12 mouse cellular contexts compared by ENCODE assay signal in genomic region chr1:53845854-53846253, GRCm38 (mm10).
DNase-seq lines count a peak whose midpoint lies in the region; ATAC-seq and TF ChIP-seq lines count a peak whose summit lies in the region.
"Had no signal": no experiment of that assay in that cellular context is flagged by ENCODE, and none has a peak within 500 bp of the region (broad histone marks: within the 10 kb centered on the region; RNA-seq: fewer than 3 reads in every experiment).

No protein-coding gene starts in this region.

- WGBS in kidney, postnatal 0 days = 56% methylated on average over 8 of the region's 8 CpGs
- 47% methylated on average over 8 of the region's 8 CpGs for WGBS in embryonic facial prominence, embryonic 15.5 days
- WGBS in hindbrain, embryonic 11.5 days = 89% methylated on average over 8 of the region's 8 CpGs
- WGBS in liver, embryonic 11.5 days = 79% methylated on average over 8 of the region's 8 CpGs
- WGBS in forebrain, embryonic 15.5 days = 86% methylated on average over 8 of the region's 8 CpGs

- no peaks in the 10 kb centered on the region for H3K79me2 ChIP-seq in C2C12 (ENCODE audit: control insufficient read depth, insufficient read depth)

- ATAC-seq in kidney, postnatal 0 days (replicated peaks; ENCODE audit: low FRiP score, low read depth) = 0 out of 2 replicates have a peak, but pooled peaks have one; percentile 33
- 0 out of 2 replicates have a peak, but pooled peaks have one; percentile 19 for ATAC-seq in embryonic facial prominence, embryonic 15.5 days (ENCODE audit: insufficient number of reproducible peaks, low FRiP score, low TSS enrichment, low read depth)
- peak; percentile 13; the same call in 1 of the 2 replicates for ATAC-seq in monocyte, adult 5-6 weeks (replicated peaks; ENCODE audit: insufficient number of reproducible peaks, low FRiP score, low TSS enrichment, poor library complexity, severe bottlenecking)
- ATAC-seq in hindbrain, embryonic 11.5 days (ENCODE audit: low FRiP score) = no peak
- no peak for ATAC-seq in liver, embryonic 11.5 days (replicated peaks; ENCODE audit: low FRiP score)
- no peak for ATAC-seq in forebrain, embryonic 15.5 days (replicated peaks)

- H3K27ac ChIP-seq in kidney, postnatal 0 days = peak overlapping the region; percentile 34; the same call in 1 of the 2 replicates
- peak overlapping the region; percentile 63 for H3K27ac ChIP-seq in embryonic facial prominence, embryonic 15.5 days (replicated peaks)
- H3K27ac ChIP-seq in hindbrain, embryonic 11.5 days (ENCODE audit: low read depth, low read length) = no peak overlapping the region
- H3K27ac ChIP-seq in liver, embryonic 11.5 days (ENCODE audit: low read depth, low read length) = no peak overlapping the region
- no peak overlapping the region for H3K27ac ChIP-seq in forebrain, embryonic 15.5 days (replicated peaks)
- H3K27ac ChIP-seq: neural tube, embryonic 12.5 days had no signal

- no peak for TF ChIP-seq CTCF in kidney, postnatal 0 days (IDR thresholded peaks at IDR 0.05; ENCODE audit: low read depth)
- TF ChIP-seq CTCF in C2C12 (IDR thresholded peaks at IDR 0.05; ENCODE audit: control insufficient read depth, insufficient read depth, insufficient read length) = no peak

- H3K9ac ChIP-seq in kidney, postnatal 0 days (ENCODE audit: low read depth, low read length) = no peak overlapping the region
- H3K9ac ChIP-seq in embryonic facial prominence, embryonic 15.5 days = no peak overlapping the region
- no peak overlapping the region for H3K9ac ChIP-seq in hindbrain, embryonic 11.5 days (ENCODE audit: low read depth, low read length)
- H3K9ac ChIP-seq in liver, embryonic 11.5 days (ENCODE audit: low read depth, low read length) = no peak overlapping the region
- H3K9ac ChIP-seq in forebrain, embryonic 15.5 days (replicated peaks) = no peak overlapping the region
- H3K9ac ChIP-seq: neural tube, embryonic 12.5 days had no signal

- no peak overlapping the region for H3K4me3 ChIP-seq in kidney, postnatal 0 days (replicated peaks; ENCODE audit: low read depth, low read length)
- H3K4me3 ChIP-seq in C2C12 (ENCODE audit: insufficient read depth, poor library complexity, severe bottlenecking) = no peak overlapping the region
- H3K4me3 ChIP-seq in embryonic facial prominence, embryonic 15.5 days (replicated peaks) = no peak overlapping the region
- H3K4me3 ChIP-seq in hindbrain, embryonic 11.5 days (ENCODE audit: low read depth, low read length) = no peak overlapping the region
- H3K4me3 ChIP-seq in liver, embryonic 11.5 days (ENCODE audit: low read depth, low read length) = no peak overlapping the region
- H3K4me3 ChIP-seq in forebrain, embryonic 15.5 days = no peak overlapping the region
- H3K4me3 ChIP-seq: neural tube, embryonic 12.5 days had no signal

- H3K27me3 ChIP-seq in kidney, postnatal 0 days (ENCODE audit: insufficient read depth, low read length) = no peaks in the 10 kb centered on the region
- no peaks in the 10 kb centered on the region for H3K27me3 ChIP-seq in C2C12 (ENCODE audit: control insufficient read depth, insufficient read depth, insufficient read length)
- no peaks in the 10 kb centered on the region for H3K27me3 ChIP-seq in embryonic facial prominence, embryonic 15.5 days
- H3K27me3 ChIP-seq in hindbrain, embryonic 11.5 days (ENCODE audit: control insufficient read depth, insufficient read depth, low read length) = no peaks in the 10 kb centered on the region
- H3K27me3 ChIP-seq in liver, embryonic 11.5 days (replicated peaks; ENCODE audit: control insufficient read depth, insufficient read depth, low read length) = no peaks in the 10 kb centered on the region
- H3K27me3 ChIP-seq in forebrain, embryonic 15.5 days = no peaks in the 10 kb centered on the region
- H3K27me3 ChIP-seq: neural tube, embryonic 12.5 days had no signal

- H3K36me3 ChIP-seq in kidney, postnatal 0 days (ENCODE audit: insufficient read depth, low read length) = no peaks in the 10 kb centered on the region
- H3K36me3 ChIP-seq in C2C12 (ENCODE audit: control insufficient read depth, insufficient read depth) = no peaks in the 10 kb centered on the region
- no peaks in the 10 kb centered on the region for H3K36me3 ChIP-seq in embryonic facial prominence, embryonic 15.5 days
- no peaks in the 10 kb centered on the region for H3K36me3 ChIP-seq in hindbrain, embryonic 11.5 days (ENCODE audit: control insufficient read depth, insufficient read depth, low read length)
- no peaks in the 10 kb centered on the region for H3K36me3 ChIP-seq in liver, embryonic 11.5 days (ENCODE audit: control insufficient read depth, insufficient read depth, low read length)
- H3K36me3 ChIP-seq in forebrain, embryonic 15.5 days = no peaks in the 10 kb centered on the region
- H3K36me3 ChIP-seq: neural tube, embryonic 12.5 days had no signal

- no peaks in the 10 kb centered on the region for H3K79me3 ChIP-seq in C2C12 (ENCODE audit: low read depth)

- no peaks in the 10 kb centered on the region for H3K9me3 ChIP-seq in kidney, postnatal 0 days (replicated peaks; ENCODE audit: low read length)
- H3K9me3 ChIP-seq in embryonic facial prominence, embryonic 15.5 days (replicated peaks) = no peaks in the 10 kb centered on the region
- H3K9me3 ChIP-seq in hindbrain, embryonic 11.5 days (ENCODE audit: control insufficient read depth, low read length) = no peaks in the 10 kb centered on the region
- no peaks in the 10 kb centered on the region for H3K9me3 ChIP-seq in liver, embryonic 11.5 days (ENCODE audit: control insufficient read depth, low read length)
- no peaks in the 10 kb centered on the region for H3K9me3 ChIP-seq in forebrain, embryonic 15.5 days
- H3K9me3 ChIP-seq: neural tube, embryonic 12.5 days had no signal

- DNase-seq in kidney, postnatal 0 days (ENCODE audit: low spot score) = peak; percentile 20
- no peak for DNase-seq in kidney, postnatal 10 days
- DNase-seq in hindbrain, embryonic 11.5 days (ENCODE audit: low spot score) = no peak
- no peak for DNase-seq in liver, embryonic 11.5 days (ENCODE audit: low spot score)
- DNase-seq: adrenal gland, postnatal 14 days; cerebellum, adult 18-20 months; heart, postnatal 4 days had no signal

- H3K4me2 ChIP-seq in kidney, postnatal 0 days (ENCODE audit: low read length) = no peak overlapping the region
- H3K4me2 ChIP-seq in embryonic facial prominence, embryonic 15.5 days (replicated peaks) = no peak overlapping the region
- H3K4me2 ChIP-seq in hindbrain, embryonic 11.5 days (replicated peaks; ENCODE audit: low read depth, low read length) = no peak overlapping the region
- no peak overlapping the region for H3K4me2 ChIP-seq in liver, embryonic 11.5 days
- H3K4me2 ChIP-seq in forebrain, embryonic 15.5 days (replicated peaks) = no peak overlapping the region
- H3K4me2 ChIP-seq: neural tube, embryonic 12.5 days had no signal

- no peak overlapping the region for H3ac ChIP-seq in C2C12 (ENCODE audit: control insufficient read depth, insufficient read length, low read depth)

- no peaks in the 10 kb centered on the region; the same call in 1 of the 2 replicates for H3K4me1 ChIP-seq in kidney, postnatal 0 days (replicated peaks; ENCODE audit: insufficient read depth, low read length)
- 0 out of 2 replicates have a peak, but pooled peaks cover 7% of the 10 kb centered on the region for H3K4me1 ChIP-seq in embryonic facial prominence, embryonic 15.5 days
- H3K4me1 ChIP-seq in hindbrain, embryonic 11.5 days (replicated peaks; ENCODE audit: control insufficient read depth, insufficient read depth, low read length) = no peaks in the 10 kb centered on the region
- H3K4me1 ChIP-seq in liver, embryonic 11.5 days (replicated peaks; ENCODE audit: control insufficient read depth, insufficient read depth, low read length) = no peaks in the 10 kb centered on the region
- H3K4me1 ChIP-seq in forebrain, embryonic 15.5 days = no peaks in the 10 kb centered on the region
- H3K4me1 ChIP-seq: neural tube, embryonic 12.5 days had no signal

TF ChIP-seq in C2C12, 6 proteins besides CTCF, POLR2A, EP300 and RAD21:
- TF ChIP-seq MAX (IDR thresholded peaks at IDR 0.05) (peak; percentile 62), USF1 (IDR thresholded peaks at IDR 0.05; ENCODE audit: low read depth) (peak; percentile 9), CEBPB (IDR thresholded peaks at IDR 0.05; ENCODE audit: low read depth) (peak; percentile 0), MYOG (IDR thresholded peaks at IDR 0.05; ENCODE audit: control insufficient read depth, extremely low read depth, insufficient read length) (no peak), MYOD1 (IDR thresholded peaks at IDR 0.05; ENCODE audit: control insufficient read depth, insufficient read length, low read depth) (peak; percentile 98), FOSL1 (IDR thresholded peaks at IDR 0.05; ENCODE audit: insufficient read depth, low read length, poor library complexity, severe bottlenecking) (peak; percentile 51)

Comparison
In these comparisons a context has a peak if more than half of its experiments do, and no peak if none do; other contexts are left out.
1. ATAC-seq: peak in kidney, postnatal 0 days (single experiment), embryonic facial prominence, embryonic 15.5 days (single experiment) and monocyte, adult 5-6 weeks (single experiment); none in hindbrain, embryonic 11.5 days (single experiment), liver, embryonic 11.5 days (single experiment) and forebrain, embryonic 15.5 days (single experiment).
2. H3K27ac ChIP-seq: peak in kidney, postnatal 0 days (single experiment) and embryonic facial prominence, embryonic 15.5 days (single experiment); none in hindbrain, embryonic 11.5 days (single experiment), liver, embryonic 11.5 days (single experiment) and forebrain, embryonic 15.5 days (single experiment).